14 mouse cellular contexts compared by ENCODE assay signal in genomic region chr16:11824833-11825232, GRCm38 (mm10).
DNase-seq lines count a peak whose midpoint lies in the region; ATAC-seq and TF ChIP-seq lines count a peak whose summit lies in the region.
"Had no signal": no experiment of that assay in that cellular context is flagged by ENCODE, and none has a peak within 500 bp of the region (broad histone marks: within the 10 kb centered on the region; RNA-seq: fewer than 3 reads in every experiment).

No protein-coding gene starts in this region.

- H3K27me3 ChIP-seq in forebrain, postnatal 0 days (ENCODE audit: insufficient read depth, low read length) = no peaks in the 10 kb centered on the region
- H3K27me3 ChIP-seq: liver, embryonic 15.5 days; stomach, embryonic 15.5 days had no signal

- 0 out of 2 replicates have a peak, but pooled peaks cover 6% of the 10 kb centered on the region for H3K4me1 ChIP-seq in forebrain, postnatal 0 days (ENCODE audit: insufficient read depth)
- H3K4me1 ChIP-seq: liver, embryonic 15.5 days; stomach, embryonic 15.5 days had no signal

- intact Hi-C loops in left cerebral cortex, postnatal 10 days (cut with DNase I) = no loop called here

- peak; percentile 38 for DNase-seq in layer of hippocampus, adult 11-12 months (ENCODE audit: low spot score)
- DNase-seq in layer of hippocampus, postnatal 25 days (ENCODE audit: extremely low spot score in 1 of 2, low spot score in 1 of 2) = no peak
- DNase-seq in forebrain, postnatal 0 days = peak; percentile 74
- DNase-seq in left cerebral cortex, postnatal 10 days (ENCODE audit: extremely low spot score in 1 of 2, low spot score in 2 of 2) = peak; percentile 41 to 55
- DNase-seq in right cerebral cortex, postnatal 25 days = peak; percentile 20
- DNase-seq in spleen, postnatal 14 days (ENCODE audit: low spot score in 2 of 2) = no peak
- DNase-seq in ovary, postnatal 10 days (ENCODE audit: low spot score) = no peak
- DNase-seq: cerebellum, adult 11 months; heart, adult 11 months; heart, postnatal 14 days had no signal

- TF ChIP-seq CTCF in forebrain, postnatal 0 days (IDR thresholded peaks at IDR 0.05; ENCODE audit: low read depth) = no peak

- ATAC-seq in forebrain, postnatal 0 days = peak; percentile 93
- ATAC-seq: CD4-positive, CD25-positive, alpha-beta regulatory T cell, adult 4 months had no signal

- 48% methylated on average over 7 of the region's 7 CpGs for WGBS in forebrain, postnatal 0 days

- H3K36me3 ChIP-seq in forebrain, postnatal 0 days (ENCODE audit: insufficient read depth) = no peaks in the 10 kb centered on the region
- H3K36me3 ChIP-seq: liver, embryonic 15.5 days; stomach, embryonic 15.5 days had no signal

- H3K9ac ChIP-seq in forebrain, postnatal 0 days = no peak overlapping the region
- H3K9ac ChIP-seq: liver, embryonic 15.5 days; stomach, embryonic 15.5 days had no signal

- peak overlapping the region; percentile 77 for H3K27ac ChIP-seq in forebrain, postnatal 0 days (ENCODE audit: low read depth, low read length)
- H3K27ac ChIP-seq: liver, embryonic 15.5 days; macrophage; stomach, embryonic 15.5 days had no signal

- no peak overlapping the region for H3K4me2 ChIP-seq in forebrain, postnatal 0 days (ENCODE audit: low read depth)
- H3K4me2 ChIP-seq: liver, embryonic 15.5 days; stomach, embryonic 15.5 days had no signal

- no peak overlapping the region for H3K4me3 ChIP-seq in forebrain, postnatal 0 days (ENCODE audit: low read depth, low read length)
- H3K4me3 ChIP-seq: liver, embryonic 15.5 days; stomach, embryonic 15.5 days had no signal

- H3K9me3 ChIP-seq in forebrain, postnatal 0 days (ENCODE audit: low read length) = no peaks in the 10 kb centered on the region
- H3K9me3 ChIP-seq: liver, embryonic 15.5 days; stomach, embryonic 15.5 days had no signal

Comparison
In these comparisons a context has a peak if more than half of its experiments do, and no peak if none do; other contexts are left out.
1. DNase-seq: peak in layer of hippocampus, adult 11-12 months (single experiment), forebrain, postnatal 0 days (single experiment), left cerebral cortex, postnatal 10 days (2 of 2) and right cerebral cortex, postnatal 25 days (single experiment); none in layer of hippocampus, postnatal 25 days (0 of 2), spleen, postnatal 14 days (0 of 2) and ovary, postnatal 10 days (single experiment).